Mouse (Mus musculus) kidney, postnatal 0 days (tissue): ENCODE data around the gene Spdya. TPM values are rescaled to one million over a fixed set of nuclear protein-coding genes. Genes with fewer than 3 reads are reported as not detected.
"Not testable (repeated sequence)": the region's sequence is repeated elsewhere in the genome, so short reads cannot be mapped to it uniquely, and the experiment has no call there.

Experiments
- ATAC-seq: fragments of 200-750 bp; cut with Nextera tagmentation; replicated peaks from 2 replicates; pipeline ENCODE4 v1.8.0; 2017; ENCODE audit warnings: low read depth, moderate number of reproducible peaks, moderate TSS enrichment, moderate library complexity; ENCODE audit not compliant: low FRiP score
- DNase-seq: peaks from one replicate; pipeline ENCODE4 v3.0.0-alpha.2; 2016; ENCODE audit warnings: low spot score
- H3K27ac ChIP-seq: fragments of 300-500 bp; sonication (generic); 2 replicates; pipeline ENCODE4 v1.5.1; 2014; ENCODE audit warnings: mild to moderate bottlenecking
- H3K27me3 ChIP-seq: fragments of 300-500 bp; sonication (generic); 2 replicates; pipeline ENCODE4 v1.6.1; 2014; ENCODE audit warnings: low read length, mixed read lengths; ENCODE audit not compliant: insufficient read depth
- H3K36me3 ChIP-seq: fragments of 300-500 bp; sonication (generic); 2 replicates; pipeline ENCODE4 v1.6.1; 2014; ENCODE audit warnings: low read length, mixed read lengths; ENCODE audit not compliant: insufficient read depth
- H3K4me1 ChIP-seq: fragments of 300-500 bp; sonication (generic); replicated peaks from 2 replicates; pipeline ENCODE4 v1.6.1; 2014; ENCODE audit warnings: antibody characterized with exemption, low read length, mixed read lengths; ENCODE audit not compliant: insufficient read depth
- H3K4me2 ChIP-seq: fragments of 300-500 bp; sonication (generic); 2 replicates; pipeline ENCODE4 v1.6.1; 2014; ENCODE audit warnings: mild to moderate bottlenecking, low read length, moderate library complexity, mixed read lengths
- H3K4me3 ChIP-seq: fragments of 300-500 bp; sonication (generic); replicated peaks from 2 replicates; pipeline ENCODE4 v1.5.1; 2014; ENCODE audit warnings: low read depth, low read length
- H3K9ac ChIP-seq: fragments of 300-500 bp; sonication (generic); 2 replicates; pipeline ENCODE4 v1.6.1; 2014; ENCODE audit warnings: low read depth, low read length
- H3K9me3 ChIP-seq: fragments of 300-500 bp; sonication (generic); replicated peaks from 2 replicates; pipeline ENCODE4 v1.6.1; 2016; ENCODE audit warnings: low read length, inconsistent platforms, mixed read lengths
- CTCF ChIP-seq: IDR thresholded peaks from 2 replicates; pipeline ENCODE4 v1.5.1; 2016; ENCODE audit warnings: antibody characterized with exemption, low read depth, mild to moderate bottlenecking, moderate library complexity
- WGBS: fragments of 180-500 bp; shearing (Covaris S2); extraction: QIAGEN DNeasy Blood & Tissue Kit; methylation state at CpG from one replicate; pipeline ENCODE4 v1.1.7; 2014; 5-methylcytosine and 5-hydroxymethylcytosine counted together
- polyA plus RNA-seq: library from polyadenylated mRNA; unstranded; fragments of >200 nt; fragmentation: Nextera tagmentation; extraction: Ambion mirVana; gene quantifications from 2 replicates; pipeline ENCODE4 v1.2.1, GENCODE M21; 2015

Gene Spdya
- polyA plus RNA-seq, 1 experiment from 2014 or later: 0.58 TPM

- TF ChIP-seq CTCF: no peak
- no peaks in the 10 kb centered on the region for H3K9me3 ChIP-seq
- H3K36me3 ChIP-seq: 0 out of 2 replicates have a peak, but pooled peaks cover 5% of the 10 kb centered on the region
- DNase-seq (no peak), ATAC-seq (no peak)
- no peak overlapping the region for H3K27ac ChIP-seq
- H3K27me3 ChIP-seq: no peaks in the 10 kb centered on the region
- H3K4me2 ChIP-seq: peak overlapping the region; percentile 73
- H3K4me1 ChIP-seq: 0 out of 2 replicates have a peak, but pooled peaks cover 7% of the 10 kb centered on the region
- H3K9ac ChIP-seq: 0 out of 2 replicates have a peak overlapping the region, but pooled peaks have one; percentile 28
- WGBS: 44% methylated on average over 4 of the region's 4 CpGs
- peak overlapping the region; percentile 97 for H3K4me3 ChIP-seq
These were observed 66.1 kb downstream of the Spdya start for GRCm38 (mm10) chr17:71617974-71618373.

GRCm38 (mm10) chr17:71631806-71632205 is 79.9 kb downstream of the Spdya start:
- H3K27ac ChIP-seq: no peak overlapping the region
- no peaks in the 10 kb centered on the region for H3K27me3 ChIP-seq
- H3K4me3 ChIP-seq: no peak overlapping the region
- ATAC-seq: no peak
- H3K9ac ChIP-seq: no peak overlapping the region
- no peaks in the 10 kb centered on the region for H3K4me1 ChIP-seq
- no peak for DNase-seq
- peaks cover 53% of the 10 kb centered on the region for H3K36me3 ChIP-seq
- WGBS: 62% methylated on average over 10 of the region's 10 CpGs
- TF ChIP-seq CTCF: no peak
- H3K4me2 ChIP-seq: no peak overlapping the region
- no peaks in the 10 kb centered on the region for H3K9me3 ChIP-seq

- Histone ChIP-seq H3K9me3 (no peaks in the 10 kb centered on the region), H3K36me3 (peaks cover 52% of the 10 kb centered on the region), H3K4me3 (no peak overlapping the region), H3K4me2 (no peak overlapping the region), H3K4me1 (no peaks in the 10 kb centered on the region), H3K9ac (no peak overlapping the region), H3K27me3 (no peaks in the 10 kb centered on the region), H3K27ac (no peak overlapping the region)
- no peak for TF ChIP-seq CTCF
- DNase-seq (no peak), ATAC-seq (no peak)
- 88% methylated on average over 8 of the region's 8 CpGs for WGBS
These were observed 81.5 kb downstream of the Spdya start for GRCm38 (mm10) chr17:71633350-71633749.

- H3K4me1 ChIP-seq: no peaks in the 10 kb centered on the region
- H3K9ac ChIP-seq: no peak overlapping the region
- DNase-seq (no peak), ATAC-seq (no peak)
- H3K9me3 ChIP-seq: no peaks in the 10 kb centered on the region
- H3K36me3 ChIP-seq: peaks cover 59% of the 10 kb centered on the region
- 91% methylated on average over 8 of the region's 8 CpGs for WGBS
- no peak overlapping the region for H3K4me3 ChIP-seq
- no peak overlapping the region for H3K4me2 ChIP-seq
- no peaks in the 10 kb centered on the region for H3K27me3 ChIP-seq
- no peak overlapping the region for H3K27ac ChIP-seq
- no peak for TF ChIP-seq CTCF
These were observed 84.9 kb downstream of the Spdya start for GRCm38 (mm10) chr17:71636786-71637185.

- Histone ChIP-seq H3K9me3 (no peaks in the 10 kb centered on the region), H3K4me1 (no peaks in the 10 kb centered on the region), H3K4me3 (no peak overlapping the region), H3K9ac (no peak overlapping the region), H3K27ac (no peak overlapping the region), H3K36me3 (peaks cover 63% of the 10 kb centered on the region), H3K27me3 (no peaks in the 10 kb centered on the region), H3K4me2 (no peak overlapping the region)
- no peak for TF ChIP-seq CTCF
- DNase-seq (no peak), ATAC-seq (no peak)
- WGBS: 84% methylated on average over 4 of the region's 4 CpGs
These were observed 85.9 kb downstream of the Spdya start for GRCm38 (mm10) chr17:71637750-71638265.

- 59% methylated on average over 5 of the region's 5 CpGs for WGBS
- ATAC-seq, DNase-seq, H3K27me3 ChIP-seq, H3K4me2 ChIP-seq, H3K27ac ChIP-seq, H3K9me3 ChIP-seq, H3K9ac ChIP-seq, H3K4me3 ChIP-seq, H3K4me1 ChIP-seq: not testable (repeated sequence)
- peaks cover 62% of the 10 kb centered on the region for H3K36me3 ChIP-seq
These were observed 87.2 kb downstream of the Spdya start for GRCm38 (mm10) chr17:71639056-71639455.

Other genes starting within 250 kb of the Spdya start
- gene Emilin2, start 240.1 kb upstream of the Spdya start, polyA plus RNA-seq: 2.3 and 2.4 TPM in 2 replicates
- 0.80 TPM in 2 replicates for gene Gm4707, start 92.1 kb upstream of the Spdya start, polyA plus RNA-seq
- gene Smchd1, start 76.7 kb upstream of the Spdya start, polyA plus RNA-seq: 47.0 and 53.3 TPM in 2 replicates
- gene Ndc80, start 25.2 kb upstream of the Spdya start, polyA plus RNA-seq: 21.5 and 26.3 TPM in 2 replicates
- 54.6 and 56.2 TPM in 2 replicates for gene Wdr43, start 63.8 kb downstream of the Spdya start, polyA plus RNA-seq
- gene Togaram2, start 121.2 kb downstream of the Spdya start, polyA plus RNA-seq: 0.27 and 0.46 TPM in 2 replicates
- not detected in 2 replicates for gene Pcare, start 200.8 kb downstream of the Spdya start, polyA plus RNA-seq
- gene Clip4, start 216.4 kb downstream of the Spdya start, polyA plus RNA-seq: 6.2 and 6.9 TPM in 2 replicates